Mouse (Mus musculus): ENCODE measurements around the gene Sema3e.

- TF ChIP-seq CHD2 (IDR thresholded peaks at IDR 0.05; ENCODE audit: low read depth, low read length) (no peak), HCFC1 (IDR thresholded peaks at IDR 0.05; ENCODE audit: borderline replicate concordance, insufficient read depth, low read length) (no peak), ZC3H11A (IDR thresholded peaks at IDR 0.05; ENCODE audit: borderline replicate concordance, low read depth, low read length) (no peak), MAFK (IDR thresholded peaks at IDR 0.05; ENCODE audit: insufficient read depth, low read depth, low read length) (no peak), ZNF384 (IDR thresholded peaks at IDR 0.05; ENCODE audit: low read depth, low read length) (no peak)
These were observed 170.2 kb downstream of the Sema3e start for GRCm38 (mm10) chr5:14195172-14195819.
